Mouse (Mus musculus) gonadal fat pad, adult 2 months (tissue): Measurements from ENCODE around the gene Kirrel2. TPM values are rescaled to one million over a fixed set of nuclear protein-coding genes. Genes with fewer than 3 reads are reported as not detected.

Source experiments
- DNase-seq: peaks from one replicate; pipeline ENCODE4 v3.0.0-alpha.2; 2012; ENCODE audit warnings: low read depth
- polyA plus RNA-seq: library from polyadenylated mRNA; depleted of rRNA; stranded (reverse); fragments of >200 nt; gene quantifications from 2 replicates; pipeline ENCODE4 v1.2.3, GENCODE M21; 2012

Gene Kirrel2
- polyA plus RNA-seq, 1 experiment = not detected

DNA sequence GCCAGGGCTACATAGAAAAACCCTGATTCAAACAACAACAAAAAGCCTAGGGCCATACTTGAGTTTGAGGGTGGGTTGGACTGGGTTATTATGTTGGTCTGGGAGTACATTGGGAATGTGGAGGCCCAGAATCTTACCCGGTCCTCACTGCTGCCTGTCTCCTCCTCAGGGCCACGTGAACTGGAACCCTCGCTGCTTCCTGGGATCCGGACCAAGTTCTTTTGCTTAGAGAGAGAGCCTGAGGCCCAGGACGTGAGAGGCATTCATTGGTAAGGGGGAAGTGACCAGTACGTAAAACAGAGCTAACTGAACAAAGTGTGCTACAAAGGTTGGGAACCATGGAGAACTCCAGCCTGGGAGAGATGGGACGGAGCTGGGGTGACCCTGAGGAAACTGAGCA, 7.2 kb downstream of the Kirrel2 start:
- DNase-seq = no peak

DNA sequence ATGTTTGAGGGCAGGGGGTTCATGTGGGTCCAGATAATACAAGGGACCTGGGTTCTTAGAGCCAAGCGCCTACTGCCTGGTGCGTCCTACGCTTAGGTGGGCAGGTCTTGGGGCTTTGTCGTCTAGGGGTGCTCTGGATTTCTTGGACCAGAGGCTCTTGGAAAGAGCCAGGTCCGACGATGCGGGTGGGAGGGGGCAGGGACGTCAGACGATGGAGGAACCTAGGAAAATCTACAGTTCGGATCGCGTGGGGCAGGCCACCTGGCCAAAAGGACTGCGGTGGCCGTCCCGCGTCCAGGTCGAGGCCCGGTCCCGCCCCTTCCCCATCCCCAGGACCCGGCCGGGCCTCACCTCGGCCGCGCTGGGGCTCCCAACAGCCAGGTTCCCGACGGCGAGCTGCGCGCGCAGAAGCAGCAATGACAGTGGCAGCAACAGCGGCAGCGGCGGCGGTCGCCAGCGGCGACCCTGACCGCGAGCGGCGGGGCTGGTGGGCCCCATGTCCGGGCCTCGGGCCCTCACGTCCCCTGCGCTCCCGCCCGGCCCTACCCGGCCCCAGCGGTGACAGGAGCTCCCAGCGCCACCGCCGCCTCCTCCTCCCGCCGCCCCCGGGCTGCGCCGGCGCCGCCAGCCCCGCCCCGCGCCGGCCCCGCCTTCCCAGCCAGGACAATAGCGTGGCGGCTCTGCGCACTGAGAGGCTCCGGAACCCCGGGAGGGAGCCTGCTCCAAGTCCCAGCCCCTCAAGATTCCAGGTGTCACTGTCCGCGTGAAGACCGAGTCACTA, 12.3 kb downstream of the Kirrel2 start, which contains the start of gene Aplp1:
Gene Aplp1 (minus strand): TSS at position 565 of the 781 bp plus-strand sequence.
- no peak for DNase-seq

DNA sequence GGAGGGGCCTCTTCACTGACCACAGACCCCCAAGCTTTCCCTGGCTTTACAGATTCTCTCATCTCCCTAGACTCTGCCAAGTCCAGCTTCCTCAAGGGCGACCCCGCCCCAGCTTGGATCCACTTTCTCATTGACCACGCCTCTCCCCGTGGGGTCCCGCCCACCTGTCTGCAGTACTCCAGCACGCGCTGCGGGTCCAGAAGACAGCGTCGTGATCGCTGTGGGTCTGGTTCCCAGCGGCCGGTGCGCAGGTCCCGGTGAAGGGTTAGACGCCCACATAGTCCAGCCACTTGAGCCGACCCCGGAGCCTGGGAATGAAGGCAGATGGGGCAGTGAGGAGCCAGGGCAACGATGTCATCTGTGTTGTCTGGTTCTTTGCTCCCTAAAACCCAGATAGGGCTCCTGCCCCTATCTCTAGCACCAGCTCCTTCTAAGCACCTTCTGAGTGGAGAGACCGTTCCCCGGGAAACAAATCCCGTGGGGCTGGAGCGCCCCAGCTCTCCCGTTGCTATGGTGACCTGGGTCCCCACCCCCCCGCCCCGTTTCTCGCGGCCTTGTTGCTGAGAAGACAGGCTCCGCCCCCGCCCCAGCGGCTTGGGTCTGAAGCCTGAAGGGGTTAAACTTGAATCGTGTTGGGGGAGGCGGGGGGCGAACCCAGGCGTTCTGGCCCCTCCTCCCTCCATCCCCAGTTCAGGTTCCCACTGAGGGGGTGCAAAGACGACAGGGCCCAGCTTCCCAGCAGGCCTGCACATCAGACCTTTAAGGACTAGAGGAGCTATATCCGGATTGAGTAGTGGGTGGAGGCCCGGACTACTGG, 13.1 kb downstream of the Kirrel2 start:
- no peak for DNase-seq

DNA sequence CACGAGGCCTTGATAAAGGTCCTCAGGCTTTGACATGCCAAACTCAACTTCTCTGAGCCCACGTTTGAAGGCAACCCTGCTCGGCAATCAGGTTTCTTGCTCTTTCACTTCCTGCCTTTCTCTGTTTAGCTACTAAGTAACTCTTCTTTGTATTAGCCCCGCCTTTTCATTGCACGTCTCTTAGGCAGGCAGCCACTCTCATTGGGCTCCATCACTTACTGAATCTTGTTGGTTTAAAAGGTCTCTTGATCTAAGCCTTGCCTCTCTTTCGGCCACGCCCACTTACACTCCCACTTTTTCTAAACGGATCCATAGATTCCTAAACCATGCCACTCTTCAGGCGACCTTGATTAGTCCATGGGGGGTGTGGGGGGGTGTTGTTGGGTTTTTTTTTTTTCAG, 13.8 kb downstream of the Kirrel2 start:
- DNase-seq = no peak

DNA sequence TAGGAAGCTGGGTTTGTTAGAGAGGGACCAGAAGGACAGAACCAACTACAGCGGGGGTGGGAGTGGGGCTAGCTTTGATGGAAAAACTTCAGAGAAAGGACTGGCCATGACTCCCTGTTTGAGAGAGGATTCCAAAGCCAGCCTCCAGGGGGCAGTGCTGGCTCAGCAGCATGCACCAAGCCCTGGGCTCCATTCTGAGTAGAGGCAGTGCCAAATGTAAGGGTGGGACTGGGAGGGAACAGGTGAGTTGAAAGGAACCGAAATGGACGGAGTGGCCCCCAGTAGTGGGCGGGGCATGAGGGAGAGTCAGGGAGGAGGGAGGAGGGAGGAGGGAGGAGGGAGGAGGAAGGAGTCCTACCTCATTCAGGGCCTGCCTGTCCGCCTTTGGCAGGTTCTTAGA, 16.8 kb downstream of the Kirrel2 start:
- DNase-seq = no peak

DNA sequence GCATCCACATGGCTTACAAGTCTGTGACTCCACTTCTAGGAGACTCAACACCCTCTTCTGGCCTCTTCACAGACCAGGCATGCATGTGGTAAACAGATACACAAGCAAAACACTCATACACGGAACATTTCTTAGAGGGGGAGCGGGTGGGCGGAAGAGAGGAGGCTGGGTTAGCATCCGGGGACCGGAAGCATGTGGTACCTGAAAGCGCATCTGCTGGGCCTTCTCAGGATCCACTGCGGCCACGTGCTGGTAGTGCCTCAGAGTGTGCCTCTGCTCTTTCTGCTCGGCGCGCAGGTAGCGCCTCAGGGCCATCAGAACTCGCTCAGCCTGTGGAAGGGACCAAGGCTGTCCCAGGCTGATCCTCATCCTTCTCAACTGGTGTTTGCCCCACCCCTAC, 17.8 kb downstream of the Kirrel2 start:
- DNase-seq = no peak

DNA sequence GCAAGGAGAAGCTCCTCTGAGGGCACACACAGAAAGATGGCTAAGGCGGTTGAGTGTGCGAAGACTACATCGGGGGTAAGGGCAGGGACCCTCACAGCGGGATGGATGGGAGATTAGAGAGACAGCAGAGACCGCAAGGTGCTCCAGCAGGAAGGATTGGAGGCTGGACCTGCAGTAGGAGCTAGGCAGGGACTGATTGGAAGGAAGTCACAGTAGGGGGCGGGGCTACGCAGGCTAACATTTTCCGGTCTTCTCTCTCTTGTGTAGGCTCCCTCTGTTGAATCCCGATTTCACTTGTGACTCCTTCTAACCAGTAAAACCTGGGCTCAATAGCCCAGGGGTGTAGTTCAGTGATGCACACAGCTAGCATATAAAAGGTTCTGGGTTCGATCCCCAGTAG, 20.6 kb downstream of the Kirrel2 start:
- no peak for DNase-seq

DNA sequence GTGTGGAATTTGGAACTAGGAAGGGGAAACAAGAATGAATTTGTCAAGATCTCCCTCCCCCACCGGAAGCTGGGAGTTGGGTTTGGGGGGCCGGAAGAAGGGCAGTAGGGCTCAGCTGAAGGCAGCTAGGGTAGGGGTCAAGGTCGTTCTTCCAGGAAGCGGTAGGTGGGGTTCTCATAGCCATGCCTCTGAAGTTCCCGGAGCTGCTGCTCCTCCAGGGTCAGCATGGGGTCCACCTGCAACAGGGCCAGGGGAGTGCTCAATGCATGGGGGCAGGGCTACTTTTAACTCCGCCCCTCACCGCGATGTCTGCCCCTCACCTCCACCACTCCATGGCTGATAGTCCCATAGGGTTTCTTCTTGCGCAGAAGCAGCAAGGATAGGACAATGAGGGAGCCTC, 22.3 kb downstream of the Kirrel2 start:
- no peak for DNase-seq

DNA sequence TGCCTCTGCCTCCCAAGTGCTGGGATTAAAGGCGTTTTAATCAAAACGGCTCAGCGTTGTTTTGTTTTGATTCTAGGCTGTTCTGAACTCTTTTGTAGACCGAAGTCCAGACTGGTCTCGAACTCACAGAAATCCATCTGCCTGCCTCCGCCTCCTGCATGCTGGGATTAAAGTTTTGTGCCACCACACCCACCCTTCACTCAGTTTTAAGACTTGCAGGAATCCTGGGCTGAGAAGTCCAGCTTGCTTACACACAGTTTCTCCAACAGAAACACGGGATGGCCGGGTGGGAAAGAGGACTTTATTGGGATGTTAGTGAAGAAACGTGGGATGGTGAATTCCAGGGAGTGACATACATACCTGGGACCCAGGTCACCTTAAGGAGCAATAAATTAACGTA, 22.8 kb downstream of the Kirrel2 start:
- DNase-seq = no peak

DNA sequence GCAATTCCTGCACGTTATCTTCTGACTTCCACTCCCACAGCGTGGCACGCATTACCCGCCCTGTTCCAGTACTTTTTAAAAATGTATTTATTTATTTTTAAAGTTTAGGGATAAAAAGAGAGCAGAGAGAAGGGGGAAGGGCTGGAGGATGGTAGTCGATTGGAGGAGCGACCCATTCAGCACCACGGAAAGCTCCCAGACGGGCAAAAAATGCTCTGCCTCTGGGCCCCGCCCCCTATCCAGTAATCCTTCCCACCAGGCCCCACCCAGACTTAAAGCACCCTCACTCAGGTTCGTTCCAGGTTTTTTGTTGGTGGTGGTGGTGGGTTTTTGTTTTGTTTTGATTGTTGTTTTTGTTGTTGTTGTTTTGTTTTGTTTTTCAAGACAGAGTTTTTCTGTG, 23.3 kb downstream of the Kirrel2 start:
- no peak for DNase-seq

DNA sequence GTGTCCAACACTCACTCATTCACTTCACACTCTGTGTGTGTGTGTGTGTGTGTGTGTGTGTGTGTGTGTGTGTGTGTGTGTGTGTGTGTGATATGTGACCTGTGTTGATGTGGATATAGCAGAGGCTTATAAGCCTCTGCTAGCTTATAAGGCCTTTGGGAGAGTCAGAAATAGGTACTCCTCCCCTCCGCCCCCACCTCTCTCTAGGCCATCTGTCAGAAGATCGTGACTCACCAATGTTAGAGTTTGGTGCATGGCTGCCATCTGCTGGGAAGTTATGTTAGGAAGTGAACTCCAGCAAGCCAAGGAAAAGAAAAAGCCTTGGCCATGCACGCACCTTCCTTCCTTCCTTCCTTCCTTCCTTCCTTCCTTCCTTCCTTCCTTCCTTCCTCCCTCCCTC, 25.7 kb downstream of the Kirrel2 start:
- no peak for DNase-seq

DNA sequence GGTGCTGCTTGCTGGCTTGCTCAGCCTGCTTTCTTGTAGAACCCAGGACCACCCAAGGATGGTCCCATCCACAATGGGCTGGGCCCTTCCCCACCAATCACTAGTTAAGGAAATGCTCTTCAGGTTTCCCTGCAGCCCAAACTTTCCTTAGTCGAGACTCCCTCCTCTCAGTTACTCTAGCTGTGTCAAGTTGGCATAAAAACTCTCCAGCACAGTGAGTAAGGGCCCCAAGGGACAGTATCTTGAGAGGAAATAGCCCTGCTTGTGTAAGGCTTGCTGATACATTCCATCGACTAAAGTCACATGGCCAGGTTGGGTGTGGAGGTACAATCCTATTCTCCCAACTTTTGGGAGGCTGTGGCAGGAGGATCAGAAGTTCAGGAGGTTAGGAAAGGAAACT, 27.3 kb downstream of the Kirrel2 start:
- DNase-seq = no peak

DNA sequence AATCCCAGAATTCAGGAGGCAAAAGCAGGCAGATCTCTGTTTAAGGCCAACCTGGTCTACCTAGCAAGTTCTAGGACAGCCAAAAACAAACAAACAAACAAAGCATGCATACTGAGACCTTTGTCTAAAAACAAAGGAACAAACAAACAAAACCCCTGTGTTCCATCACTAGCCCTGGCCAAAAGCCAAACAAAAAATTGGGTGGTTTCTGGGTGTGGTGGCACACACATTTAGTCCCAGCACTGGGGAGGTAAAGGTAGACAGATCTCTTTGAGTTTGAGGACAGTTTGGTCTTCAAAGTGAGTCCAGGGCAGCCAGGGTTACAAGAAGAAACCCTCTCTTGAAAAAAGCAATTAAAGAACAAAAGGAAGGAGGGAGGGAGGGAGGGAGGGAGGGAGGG, 28.2 kb downstream of the Kirrel2 start:
- no peak for DNase-seq

DNA sequence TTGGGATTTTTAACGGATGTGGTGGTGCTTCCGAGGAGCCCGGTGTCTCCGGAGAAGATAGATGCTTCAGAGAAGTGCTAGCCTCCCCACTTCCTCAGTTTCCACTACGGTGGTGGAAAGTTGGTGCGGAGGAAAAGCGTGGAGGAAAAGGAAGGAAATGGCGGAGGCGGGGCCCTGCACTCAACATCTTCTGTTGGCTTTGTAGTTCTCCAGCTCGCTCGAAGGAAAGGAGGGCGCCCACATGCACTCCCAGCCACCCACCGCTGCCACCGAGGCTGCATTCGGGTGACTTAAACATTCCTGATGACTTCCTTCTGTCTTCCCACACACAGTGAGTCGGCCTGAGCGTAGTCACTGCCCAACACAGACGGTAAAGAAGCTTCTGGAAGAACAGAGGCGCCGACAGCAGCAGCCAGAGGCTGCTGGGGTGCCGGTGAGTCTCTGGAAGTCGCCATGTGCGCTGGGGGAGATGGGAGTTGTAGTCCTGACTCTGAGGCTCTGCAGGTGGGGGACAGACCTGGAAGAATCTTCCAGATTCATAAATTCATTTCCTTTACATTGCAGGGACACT, 34.3 kb downstream of the Kirrel2 start:
- no peak for DNase-seq

DNA sequence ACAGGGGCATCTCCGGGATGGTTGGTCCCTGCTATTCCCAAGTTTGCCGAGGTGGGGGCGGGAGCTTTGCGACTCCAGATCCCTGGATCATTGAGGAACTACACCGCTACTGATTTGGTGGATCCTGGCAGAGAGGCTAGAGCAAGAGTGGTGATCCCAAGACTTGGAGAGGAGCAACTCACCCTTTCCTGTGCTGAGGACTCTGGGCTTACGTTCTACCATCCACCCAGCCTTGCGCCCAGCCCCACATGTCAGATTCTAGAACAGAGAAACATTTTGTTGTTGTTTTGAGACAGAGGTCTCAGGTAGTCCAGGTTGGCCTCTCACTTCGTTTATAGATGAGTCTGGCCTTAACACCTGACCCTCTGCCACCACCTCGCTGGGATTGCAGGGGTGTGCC, 34.9 kb downstream of the Kirrel2 start:
- no peak for DNase-seq

DNA sequence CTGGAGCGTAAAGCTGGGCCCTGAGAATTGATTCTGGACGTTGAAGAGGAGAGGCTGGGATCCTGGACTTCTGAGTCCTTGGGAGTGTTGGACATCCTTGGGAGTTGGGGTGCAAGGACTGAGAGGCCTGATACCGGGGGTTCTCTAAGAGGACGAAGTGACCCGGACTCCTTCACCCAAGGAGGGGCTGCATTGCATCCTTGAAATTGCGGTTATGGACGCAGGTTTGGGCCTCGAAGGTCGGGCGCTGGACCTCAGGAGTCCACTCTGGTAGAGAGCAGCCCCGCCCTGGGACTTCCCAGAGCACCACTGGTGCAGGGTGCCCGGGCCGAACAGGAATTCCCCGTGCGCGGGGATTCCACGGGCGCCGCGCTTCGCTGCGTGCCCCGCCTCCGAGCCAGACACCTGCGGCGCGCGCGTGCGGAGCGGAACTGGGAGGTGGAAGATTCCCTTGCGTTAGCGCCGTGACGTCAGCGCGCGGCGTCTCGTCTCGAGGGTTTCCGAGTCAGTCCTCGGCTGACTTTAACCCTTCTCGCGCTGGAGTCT, 35.5 kb downstream of the Kirrel2 start:
- no peak for DNase-seq

DNA sequence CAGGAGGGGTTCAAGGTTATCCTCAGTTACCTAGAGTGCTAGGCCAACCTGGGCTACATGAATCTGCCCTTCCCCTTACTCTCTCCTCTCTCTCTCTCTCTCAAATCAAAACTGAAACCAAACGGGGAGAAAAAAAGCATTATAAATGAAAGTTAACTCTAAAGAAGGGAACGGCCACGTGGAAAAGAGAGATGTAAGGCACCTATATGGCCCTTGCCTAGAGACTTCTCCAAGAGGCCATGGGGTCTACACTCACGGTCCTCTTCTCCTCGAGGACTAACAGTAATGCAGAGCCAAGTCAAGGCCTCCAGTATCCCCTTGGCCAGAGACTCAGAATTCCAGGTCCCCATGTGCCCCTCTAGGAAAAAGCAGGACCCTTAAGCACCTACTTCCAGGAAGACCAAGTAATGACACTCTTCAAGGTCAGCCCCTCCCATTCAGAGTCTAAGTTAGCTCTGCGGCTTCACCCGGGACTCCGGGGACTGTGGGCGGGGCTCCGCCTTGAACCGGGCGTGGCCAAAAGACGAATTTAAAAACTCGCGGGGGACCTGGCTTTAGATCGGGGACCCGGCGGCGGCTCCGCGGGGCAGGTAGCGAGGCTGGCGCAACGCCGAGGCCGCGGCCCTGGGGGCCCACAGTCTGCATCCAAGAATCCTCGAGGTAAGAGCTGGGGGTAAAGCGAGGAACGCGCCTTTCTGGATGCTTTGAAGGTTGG, 36.2 kb downstream of the Kirrel2 start, which contains the start of gene Nfkbid:
Gene Nfkbid (plus strand): TSS at position 558 of the 715 bp plus-strand sequence.
- no peak for DNase-seq

DNA sequence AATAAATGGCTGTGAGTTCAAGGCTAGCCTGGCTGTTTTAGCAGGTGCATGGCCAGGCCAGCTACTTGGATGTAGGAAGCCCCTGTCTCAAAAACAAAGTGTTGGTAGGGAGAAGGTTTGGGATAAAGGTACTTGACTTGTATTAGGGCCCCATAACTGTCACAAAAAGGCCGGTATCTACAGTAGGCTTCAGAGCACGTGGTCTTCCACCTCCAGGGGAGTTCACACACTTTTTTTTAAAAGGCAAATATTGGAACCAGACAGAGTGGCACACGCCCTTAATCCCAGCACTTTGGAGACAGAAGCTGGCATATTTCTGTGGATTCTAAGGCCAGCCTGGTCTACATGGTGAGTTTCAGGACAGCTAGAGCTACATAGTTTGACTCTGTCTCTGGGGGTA, 36.8 kb downstream of the Kirrel2 start:
- DNase-seq = no peak

DNA sequence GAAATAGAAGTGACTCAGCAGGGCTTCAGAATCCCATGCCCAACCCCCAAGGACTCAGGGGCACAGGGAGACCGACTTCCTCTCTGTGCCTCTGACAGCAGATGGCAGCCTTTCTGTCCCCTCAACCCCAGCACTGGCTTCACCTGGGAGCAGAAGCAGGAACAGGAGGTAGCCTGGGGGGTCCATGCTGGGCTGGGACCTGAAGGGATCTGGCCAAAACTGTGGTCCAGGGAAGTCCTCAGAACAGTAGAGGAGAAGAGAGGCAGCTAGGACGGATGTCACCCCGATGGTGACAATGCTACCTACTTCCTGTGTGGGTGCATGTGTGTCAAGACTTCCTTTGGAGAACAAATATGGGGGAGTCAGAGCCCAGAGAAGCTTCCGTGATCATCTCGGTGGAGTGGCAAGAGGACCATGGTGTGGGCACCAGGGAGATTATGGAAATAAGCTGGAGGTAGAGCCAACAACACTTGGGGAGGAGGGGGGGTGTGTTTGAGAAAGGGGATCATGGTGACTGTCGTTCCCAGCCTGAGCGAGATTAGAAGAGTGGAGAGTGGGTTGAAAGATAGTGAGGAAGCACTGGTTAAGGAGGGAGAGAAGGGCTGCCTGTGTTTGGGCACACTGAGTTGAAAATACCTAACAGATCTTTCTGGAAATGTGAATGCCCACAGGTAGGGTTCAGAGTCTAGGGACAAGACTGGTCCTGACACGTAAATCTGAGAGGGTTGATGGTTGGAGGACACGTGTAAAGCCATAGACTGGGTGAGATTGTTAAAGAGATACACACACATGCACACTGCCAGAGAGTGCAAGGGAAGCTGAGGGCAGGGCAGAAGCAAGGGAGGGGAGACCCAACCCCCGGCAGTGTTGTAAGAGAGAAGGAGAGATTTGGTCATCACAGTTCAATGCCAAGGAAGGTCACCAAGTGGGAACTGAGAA, 37.7 kb downstream of the Kirrel2 start, which contains the start of gene Hcst:
Gene Hcst (minus strand): TSS at position 294 of the 939 bp plus-strand sequence.
- DNase-seq = no peak

DNA sequence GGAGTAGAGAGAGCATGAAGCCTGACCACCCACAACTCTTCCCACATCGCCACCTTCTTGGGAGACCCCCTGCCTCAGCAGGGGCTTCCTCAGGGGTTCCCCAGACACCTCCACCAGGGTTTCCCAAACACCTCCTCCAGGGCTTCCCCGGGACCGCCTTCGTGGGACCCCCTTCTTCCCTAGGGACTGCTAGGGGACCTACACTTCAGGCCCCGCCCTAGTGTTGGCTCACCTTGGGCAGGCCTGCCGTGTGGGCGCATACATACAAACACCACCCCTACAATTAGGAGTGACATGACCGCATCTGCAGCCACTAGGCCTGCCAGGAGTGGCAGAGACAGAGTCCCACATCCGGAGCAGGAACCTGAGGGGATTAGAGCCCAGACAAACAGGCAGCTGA, 39.6 kb downstream of the Kirrel2 start:
- DNase-seq = no peak

DNA sequence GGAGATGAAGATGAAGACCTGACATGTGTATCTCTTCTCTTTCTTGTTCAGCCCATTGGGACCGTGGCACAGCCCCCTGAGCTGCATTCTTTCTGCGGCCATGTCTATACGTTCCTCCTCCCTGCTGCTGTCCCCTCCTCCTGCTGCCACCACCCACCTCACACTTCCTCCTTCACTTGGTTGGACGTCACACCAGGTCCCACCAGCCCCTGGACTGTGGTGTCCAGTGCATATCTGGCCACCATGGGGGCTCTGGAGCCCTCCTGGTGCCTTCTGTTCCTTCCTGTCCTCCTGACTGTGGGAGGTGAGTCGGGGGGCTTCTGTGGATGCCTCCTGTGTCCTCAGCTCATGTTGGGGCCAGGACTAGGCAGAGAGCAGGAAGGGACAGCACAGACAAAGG, 43.9 kb downstream of the Kirrel2 start, which contains the start of gene Tyrobp:
Gene Tyrobp (plus strand): TSS at position 165 of the 400 bp plus-strand sequence.
- DNase-seq = no peak
